Mouse (Mus musculus) lung, postnatal 0 days (tissue): ENCODE results near the gene Grin2c.

Source experiments
- CTCF ChIP-seq: IDR thresholded peaks from 2 replicates; pipeline ENCODE4 v1.5.1; 2016; ENCODE audit warnings: antibody characterized with exemption, mild to moderate bottlenecking
- EP300 ChIP-seq: IDR thresholded peaks from 2 replicates; pipeline ENCODE4 v1.6.1; 2016; ENCODE audit warnings: antibody characterized with exemption, mild to moderate bottlenecking, control low read depth

DNA sequence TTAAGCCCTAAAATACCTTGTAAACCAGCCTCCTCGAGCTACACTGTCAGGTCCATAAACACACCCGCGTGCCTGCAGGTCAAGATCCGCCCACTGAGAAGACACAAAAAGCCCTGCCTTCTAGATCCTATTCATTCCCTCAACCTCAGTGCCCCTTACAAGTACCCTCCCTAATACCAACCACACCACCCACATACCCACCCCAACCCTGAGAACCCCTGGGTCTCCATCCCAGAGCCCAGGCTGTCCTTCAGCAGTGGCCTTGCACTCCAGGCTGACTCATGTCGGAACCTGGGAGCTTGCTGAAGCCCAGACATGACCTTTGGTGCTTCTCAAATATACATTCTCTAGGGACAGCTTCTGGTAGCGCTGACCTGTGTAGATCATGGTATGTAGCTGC is 7.7 kb upstream of the Grin2c start:
- TF ChIP-seq CTCF (no peak), EP300 (no peak)
